Mouse (Mus musculus) left cerebral cortex, adult 8-10 months (tissue): Measurements from ENCODE around the gene Tmem239. TPM values are rescaled to one million over a fixed set of nuclear protein-coding genes. Genes with fewer than 3 reads are reported as not detected.
A peak's percentile ranks its signal among the peaks of the same experiment; 100 is the strongest.
"Not testable (repeated sequence)": the region's sequence is repeated elsewhere in the genome, so short reads cannot be mapped to it uniquely, and the experiment has no call there.

Source experiments
- DNase-seq, 2 experiments: peaks; one replicate each; pipeline ENCODE4 v3.0.0; 2022; ENCODE audit warnings: low spot score in 2 of 2
- total RNA-seq, 4 experiments: library from RNA; stranded (reverse); gene quantifications; 2 replicates each; pipeline ENCODE4 v1.2.4; 2022

The Tmem239 gene
- total RNA-seq, result not detected

GRCm38 (mm10) chr2:130406178-130406577 lies at the start of gene Tmem239:
Gene Tmem239 (plus strand): TSS chr2:130406478.
- DNase-seq, result no peak

GRCm38 (mm10) chr2:130357551-130357950 lies 48.7 kb upstream of the Tmem239 start:
- DNase-seq, result no peak

- DNase-seq, result no peak
These were observed 47.4 kb upstream of the Tmem239 start for GRCm38 (mm10) chr2:130358852-130359251.

- DNase-seq, result peak in 1 of 2 experiments; percentile 27
These were observed 43.7 kb upstream of the Tmem239 start for GRCm38 (mm10) chr2:130362511-130363026.

- no peak for DNase-seq
These were observed 40.8 kb upstream of the Tmem239 start for GRCm38 (mm10) chr2:130365211-130366094.

- no peak for DNase-seq
These were observed 38.9 kb upstream of the Tmem239 start for GRCm38 (mm10) chr2:130367386-130367785.

- DNase-seq, result not testable (repeated sequence)
These were observed 33.3 kb upstream of the Tmem239 start for GRCm38 (mm10) chr2:130373026-130373425.

GRCm38 (mm10) chr2:130374951-130375350 lies 31.3 kb upstream of the Tmem239 start:
- no peak for DNase-seq

GRCm38 (mm10) chr2:130383205-130383604 lies 23.1 kb upstream of the Tmem239 start:
- no peak for DNase-seq

- no peak for DNase-seq
These were observed 22.4 kb upstream of the Tmem239 start for GRCm38 (mm10) chr2:130383895-130384294.

GRCm38 (mm10) chr2:130386212-130386611 lies 20.1 kb upstream of the Tmem239 start:
- DNase-seq, result no peak

GRCm38 (mm10) chr2:130388796-130389195 lies 17.5 kb upstream of the Tmem239 start:
- no peak for DNase-seq

GRCm38 (mm10) chr2:130390993-130391625 lies 15.2 kb upstream of the Tmem239 start:
- DNase-seq, result no peak

GRCm38 (mm10) chr2:130392836-130393235 lies 13.4 kb upstream of the Tmem239 start:
- DNase-seq, result no peak

GRCm38 (mm10) chr2:130395696-130396095 lies 10.6 kb upstream of the Tmem239 start:
- DNase-seq, result no peak

GRCm38 (mm10) chr2:130397186-130397985 lies 8.9 kb upstream of the Tmem239 start, which contains the start of gene Cpxm1:
Gene Cpxm1 (minus strand): TSS chr2:130397574.
- no peak for DNase-seq

GRCm38 (mm10) chr2:130398091-130398490 lies 8.2 kb upstream of the Tmem239 start:
- peak in 1 of 2 experiments; percentile 6 for DNase-seq

- no peak for DNase-seq
These were observed 6.2 kb upstream of the Tmem239 start for GRCm38 (mm10) chr2:130400046-130400445.

- no peak for DNase-seq
These were observed 4.4 kb upstream of the Tmem239 start for GRCm38 (mm10) chr2:130401891-130402290.

GRCm38 (mm10) chr2:130404939-130405338 lies 1.3 kb upstream of the Tmem239 start, which contains the start of the genes Gm28372 and 1700020A23Rik:
Gene Gm28372 (plus strand): TSS chr2:130405239.
Gene 1700020A23Rik (plus strand): TSS chr2:130405259.
- DNase-seq, result no peak

GRCm38 (mm10) chr2:130408194-130408593 lies 1.9 kb downstream of the Tmem239 start:
- no peak for DNase-seq
